Mouse (Mus musculus) left cerebral cortex, postnatal 4 days (tissue): ENCODE results near the gene Gltpd2. TPM values are rescaled to one million over a fixed set of nuclear protein-coding genes. Genes with fewer than 3 reads are reported as not detected.

Source experiments
- DNase-seq: peaks from one replicate; pipeline ENCODE4 v3.0.0-alpha.2; 2022
- intact Hi-C: fragments of 180-260 bp; cut with DNase I; formaldehyde crosslinking; loops from one replicate; pipeline ENCODE4 v1.15.1; 2025
- total RNA-seq, 2 experiments: library from RNA; stranded (reverse); gene quantifications; 2 replicates each; pipeline ENCODE4 v1.2.3; 2021

The Gltpd2 gene
- total RNA-seq, 2 experiments from 2014 or later = not detected

DNA sequence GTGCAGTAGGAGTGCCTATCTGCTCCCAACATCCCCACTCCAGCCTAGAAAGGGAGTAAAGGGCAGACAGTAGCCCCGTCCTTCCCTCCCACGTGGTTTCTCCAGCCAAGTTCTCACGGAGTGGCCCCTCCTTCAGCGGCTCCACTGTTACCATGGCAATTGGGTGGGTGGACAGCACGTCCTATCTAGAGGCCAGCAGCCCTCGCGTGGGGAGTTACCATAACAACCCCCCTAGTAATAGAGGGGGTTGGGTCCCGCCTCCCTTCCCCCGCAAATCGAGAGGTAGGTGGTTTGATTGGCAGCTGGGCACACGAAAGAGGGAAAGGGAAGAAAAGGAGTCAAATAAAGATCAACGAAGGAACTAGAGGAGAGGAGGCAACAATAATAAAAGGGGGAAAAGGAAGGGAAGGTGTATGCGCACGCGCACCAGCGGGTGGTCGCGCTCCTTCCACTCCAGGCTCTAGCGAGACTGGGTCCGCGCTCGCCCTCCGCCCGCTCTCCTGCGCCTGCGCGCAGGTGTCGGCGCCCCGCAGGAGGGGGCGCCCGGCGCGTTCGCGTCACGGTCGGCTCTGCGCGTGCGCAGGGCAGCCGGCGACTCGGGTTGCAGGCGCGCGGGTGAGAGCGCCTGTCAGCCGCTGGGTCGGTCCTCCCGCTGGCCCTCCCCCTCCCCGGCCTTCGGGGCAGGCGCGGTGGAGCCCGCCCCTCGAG is 43.4 kb downstream of the Gltpd2 start, which contains the start of gene Mink1:
Gene Mink1, plus strand, starts transcription at position 595 of the 708 bp plus-strand sequence.
- intact Hi-C loops = loop anchor here (5.0 kb wide), 1 partner anchor 40 kb away; no protein-coding TSS in a partner anchor
- DNase-seq = peak; percentile 89

DNA sequence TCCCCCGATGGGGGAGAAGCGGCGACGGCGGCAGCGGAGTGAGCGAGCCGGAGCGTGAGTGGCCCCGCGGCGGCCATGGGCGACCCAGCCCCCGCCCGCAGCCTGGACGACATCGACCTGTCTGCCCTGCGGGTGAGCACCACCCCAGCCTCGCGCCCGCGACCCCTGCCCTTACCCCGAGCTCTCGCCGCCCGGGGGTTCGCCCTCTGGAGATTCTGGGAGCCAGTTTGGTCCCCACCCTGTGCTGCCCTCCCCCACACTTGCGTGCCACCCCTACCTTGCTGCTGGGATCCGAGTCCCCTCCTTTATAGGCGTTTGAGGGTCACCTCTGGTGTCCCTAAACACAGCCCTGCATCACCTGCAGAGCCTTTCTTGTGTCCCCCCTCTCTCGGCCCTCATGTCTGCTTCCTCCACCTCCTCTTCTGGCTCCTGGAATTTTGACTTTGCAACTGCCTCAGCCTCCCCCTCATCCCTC is 44.0 kb downstream of the Gltpd2 start:
- DNase-seq = no peak
- intact Hi-C loops = loop anchor here (5.0 kb wide), 1 partner anchor 39 kb away; no protein-coding TSS in a partner anchor

DNA sequence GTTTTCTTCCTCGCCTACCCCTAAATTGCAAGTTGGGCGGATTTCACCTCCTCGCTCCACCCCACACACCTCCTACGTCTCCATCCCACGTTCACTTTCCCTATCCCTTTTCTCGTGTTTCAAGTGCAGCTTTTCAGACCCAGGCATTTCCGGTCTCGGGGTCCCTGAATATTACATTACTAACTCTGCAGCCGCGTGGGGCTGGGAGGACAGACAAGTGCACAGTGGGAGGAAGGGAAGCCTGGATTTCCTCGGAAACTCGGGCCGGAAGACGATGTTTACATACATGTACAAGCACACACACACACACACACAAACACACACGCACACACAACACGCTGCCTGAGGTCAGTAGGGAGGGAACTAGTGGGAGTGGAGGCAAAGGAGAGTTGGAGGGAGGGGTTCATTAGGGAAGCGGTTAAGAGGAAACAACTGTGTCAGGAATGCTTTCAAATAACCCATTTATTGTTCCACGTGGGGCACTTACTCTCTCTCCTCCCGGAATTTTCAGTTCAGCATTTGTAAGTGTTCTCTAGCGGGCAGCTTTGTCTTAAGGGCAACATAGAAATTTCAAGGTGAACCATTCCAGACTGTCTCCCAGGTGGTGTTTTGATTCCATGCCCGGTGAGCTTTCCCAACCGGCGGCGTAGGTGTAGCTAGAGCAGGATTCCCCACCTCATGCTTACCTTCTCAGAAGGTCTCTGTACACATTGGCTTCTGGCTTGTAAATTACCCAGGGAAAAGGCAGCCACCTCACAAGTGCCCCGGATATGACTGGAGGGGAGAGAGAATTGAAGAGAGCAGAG is 44.7 kb downstream of the Gltpd2 start:
- intact Hi-C loops = loop anchor here (5.0 kb wide), 1 partner anchor 39 kb away; no protein-coding TSS in a partner anchor
- peak; percentile 16 for DNase-seq

DNA sequence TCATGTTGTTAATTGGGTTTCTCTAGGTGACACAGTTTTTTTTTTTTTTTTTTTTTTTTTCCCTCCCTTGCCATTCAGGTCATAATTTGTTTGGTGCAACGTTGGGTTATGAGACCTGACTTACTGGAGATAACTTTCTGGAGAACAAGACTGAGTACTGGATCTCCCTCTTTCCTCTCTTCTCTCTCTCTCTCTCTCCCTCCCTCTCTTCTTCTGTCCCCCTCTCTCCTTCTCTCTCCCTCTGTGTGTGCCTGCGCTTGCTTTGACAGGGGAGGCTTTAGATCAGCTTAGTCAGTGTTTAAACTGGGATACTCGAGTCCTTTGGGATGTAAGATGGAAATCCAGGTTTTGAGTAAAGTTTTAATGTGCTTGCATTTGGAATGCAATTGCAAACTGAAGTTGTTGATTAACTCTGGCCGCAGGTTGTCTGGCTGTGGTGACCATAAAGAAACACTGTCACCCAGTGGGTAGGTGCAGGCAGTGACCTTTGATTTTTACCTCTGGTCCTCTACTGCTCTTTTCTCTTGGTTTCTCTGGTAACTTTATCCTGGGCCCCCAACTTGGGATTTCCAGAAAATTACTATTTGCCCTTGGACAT is 45.4 kb downstream of the Gltpd2 start:
- DNase-seq = no peak
- intact Hi-C loops = loop anchor here (5.0 kb wide), 1 partner anchor 38 kb away; no protein-coding TSS in a partner anchor

DNA sequence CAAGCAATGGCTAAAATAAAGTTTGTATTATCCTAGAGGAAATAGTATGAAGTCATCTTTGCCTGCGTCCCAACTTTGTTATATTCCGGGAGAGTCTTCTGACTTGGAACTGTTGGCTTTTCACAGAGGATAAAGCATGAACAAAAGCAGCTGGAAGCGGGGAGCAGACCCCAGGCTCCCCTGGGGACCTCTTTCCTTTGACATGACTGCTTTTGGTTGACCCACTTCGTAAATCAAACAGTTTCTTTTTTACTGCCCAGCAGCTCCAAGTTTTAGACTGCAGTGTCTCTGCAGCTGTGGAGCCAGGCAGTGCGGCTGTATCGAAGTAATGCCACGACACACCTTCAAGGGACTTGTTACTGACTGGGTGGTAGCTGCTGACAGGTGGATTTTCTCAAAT is 47.6 kb downstream of the Gltpd2 start:
- intact Hi-C loops = no loop called here
- DNase-seq = no peak

Other genes with a start within 250 kb of the Gltpd2 start
- under 1 TPM; 0.26 to 0.42 TPM for gene Alox12e, start 196.6 kb upstream of the Gltpd2 start, total RNA-seq
- not detected for gene Alox15, start 167.2 kb upstream of the Gltpd2 start, total RNA-seq
- 10 to 100 TPM; 52.1 to 55.9 TPM for gene Pelp1, start 109.2 kb upstream of the Gltpd2 start, total RNA-seq
- gene Arrb2, start 86.6 kb upstream of the Gltpd2 start, total RNA-seq = 10 to 100 TPM; 76.6 to 81.3 TPM
- 10 to 100 TPM; 25.7 to 28.0 TPM for gene Med11, start 67.3 kb upstream of the Gltpd2 start, total RNA-seq
- 1 to 10 TPM; 1.2 to 3.7 TPM for gene Zmynd15, start 59.8 kb upstream of the Gltpd2 start, total RNA-seq
- gene Cxcl16, start 59.2 kb upstream of the Gltpd2 start, total RNA-seq = under 1 TPM; 0.68 to 0.91 TPM
- 1 to 10 TPM in 1 of 2 experiments, not detected in 1; 1.2 TPM for gene Tm4sf5, start 14.0 kb upstream of the Gltpd2 start, total RNA-seq
- under 1 TPM in 1 of 2 experiments, not detected in 1; 0.62 TPM for gene Vmo1, start 4.6 kb upstream of the Gltpd2 start, total RNA-seq
- 100 to 1,000 TPM; 269 to 276 TPM for gene Psmb6, start 6.2 kb downstream of the Gltpd2 start, total RNA-seq
- not detected for gene Gm40193, start 13.7 kb downstream of the Gltpd2 start, total RNA-seq
- 10 to 100 TPM; 32.1 to 34.2 TPM for gene Pld2, start 20.9 kb downstream of the Gltpd2 start, total RNA-seq
- 100 to 1,000 TPM; 115 to 139 TPM for gene Mink1, start 43.7 kb downstream of the Gltpd2 start, total RNA-seq
- gene 4930544D05Rik, start 96.7 kb downstream of the Gltpd2 start, total RNA-seq = not detected
- gene Chrne, start 100.0 kb downstream of the Gltpd2 start, total RNA-seq = not detected
- under 1 TPM in 1 of 2 experiments, not detected in 1; 0.18 TPM for gene Gp1ba, start 119.9 kb downstream of the Gltpd2 start, total RNA-seq
- gene Rnf167, start 128.0 kb downstream of the Gltpd2 start, total RNA-seq = 10 to 100 TPM; 52.1 to 52.3 TPM
- 10 to 100 TPM; 88.6 to 92.5 TPM for gene Slc25a11, start 128.3 kb downstream of the Gltpd2 start, total RNA-seq
- 100 to 1,000 TPM; 319 to 321 TPM for gene Pfn1, start 135.4 kb downstream of the Gltpd2 start, total RNA-seq
- gene Eno3, start 138.0 kb downstream of the Gltpd2 start, total RNA-seq = 1 to 10 TPM; 8.1 to 9.3 TPM
- gene Spag7, start 150.2 kb downstream of the Gltpd2 start, total RNA-seq = 10 to 100 TPM; 50.6 to 56.8 TPM
- 10 to 100 TPM; 65.7 to 69.5 TPM for gene Camta2, start 168.9 kb downstream of the Gltpd2 start, total RNA-seq
- gene Inca1, start 181.0 kb downstream of the Gltpd2 start, total RNA-seq = under 1 TPM; 0.30 to 0.77 TPM
- 10 to 100 TPM; 35.1 to 35.5 TPM for gene Kif1c, start 181.4 kb downstream of the Gltpd2 start, total RNA-seq
- 10 to 100 TPM; 15.3 to 17.4 TPM for gene Zfp3, start 245.0 kb downstream of the Gltpd2 start, total RNA-seq